Mouse (Mus musculus) cerebellum, postnatal 10 days (tissue): ENCODE measurements at regions not wholly inside any gene's neighbourhood (a gene's known extent, or its start where the extent isn't known, plus 50 kb on each side); places are given as distances from the start of the nearest gene placed in this dataset.

ENCODE experiments used
- DNase-seq, 2 experiments: peaks; one replicate each; pipeline ENCODE4 v3.0.0; 2021; ENCODE audit warnings: mixed read lengths in 2 of 2

DNA sequence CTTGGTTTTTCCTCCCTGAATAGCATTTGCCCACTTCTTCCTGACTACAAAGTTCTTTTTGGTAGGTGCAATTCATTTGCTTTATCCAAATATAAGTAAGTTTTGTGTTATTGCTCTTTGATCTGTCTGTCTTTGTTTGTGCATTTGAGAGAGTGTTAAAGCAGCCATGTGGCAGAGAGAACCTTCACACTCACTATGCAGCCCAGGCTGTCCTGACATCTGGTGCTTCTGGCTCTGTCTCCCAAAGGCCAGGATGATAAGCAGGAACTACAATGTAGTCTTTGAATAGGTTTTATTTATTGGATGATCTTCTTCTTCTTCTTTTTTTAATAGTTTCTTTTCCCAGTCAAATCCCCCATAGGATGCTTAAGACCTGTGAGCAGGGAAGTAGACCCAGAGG is 726.7 kb downstream of the Gm10283 start:
- peak; percentile 14 to 18 for DNase-seq

DNA sequence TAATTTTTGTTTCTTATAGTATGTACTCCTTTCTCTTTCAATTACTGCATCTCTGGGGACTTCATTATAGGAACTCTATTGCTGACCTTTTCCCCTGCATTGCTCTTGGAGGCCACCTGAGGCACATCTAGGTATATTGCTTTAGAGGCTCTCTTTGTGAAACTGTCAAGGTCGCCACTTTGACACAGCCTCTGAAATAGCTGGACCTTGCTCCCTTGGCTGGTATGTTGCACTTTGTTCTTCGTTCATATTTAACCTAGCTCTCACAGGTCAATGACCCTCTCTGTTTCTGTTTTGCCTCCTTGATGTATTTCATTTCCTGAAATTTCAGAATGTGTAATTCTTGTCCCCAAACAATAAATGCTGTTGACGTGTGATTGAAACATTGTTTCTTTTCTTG is 734.9 kb downstream of the Gm10283 start:
- DNase-seq = no peak
